Mouse (Mus musculus) midbrain, postnatal 0 days (tissue): ENCODE data around the gene Rgs10. TPM values are rescaled to one million over a fixed set of nuclear protein-coding genes. Genes with fewer than 3 reads are reported as not detected.

Experiments used
- ATAC-seq: fragments of 200-750 bp; cut with Nextera tagmentation; 2 replicates; pipeline ENCODE4 v1.8.0; 2017; ENCODE audit warnings: moderate number of reproducible peaks, mild to moderate bottlenecking, moderate TSS enrichment, moderate library complexity; ENCODE audit not compliant: low FRiP score
- DNase-seq: peaks from one replicate; pipeline ENCODE4 v3.0.0-alpha.2; 2015; ENCODE audit warnings: low spot score
- H3K27ac ChIP-seq: fragments of 300-500 bp; sonication (generic); 2 replicates; pipeline ENCODE4 v1.5.1; 2014; ENCODE audit warnings: low read depth, mild to moderate bottlenecking, low read length, mixed read lengths
- H3K27me3 ChIP-seq: fragments of 300-500 bp; sonication (generic); 2 replicates; pipeline ENCODE4 v1.6.1; 2014; ENCODE audit warnings: low read length, control low read depth, mixed read lengths; ENCODE audit not compliant: insufficient read depth
- H3K36me3 ChIP-seq: fragments of 300-500 bp; sonication (generic); 2 replicates; pipeline ENCODE4 v1.6.1; 2014; ENCODE audit warnings: low read length, control low read depth, mixed read lengths; ENCODE audit not compliant: insufficient read depth
- H3K4me1 ChIP-seq: fragments of 300-500 bp; sonication (generic); 2 replicates; pipeline ENCODE4 v1.6.1; 2014; ENCODE audit warnings: mild to moderate bottlenecking, control low read depth, antibody characterized with exemption, low read length, mixed read lengths; ENCODE audit not compliant: insufficient read depth
- H3K4me2 ChIP-seq: fragments of 300-500 bp; sonication (generic); 2 replicates; pipeline ENCODE4 v1.6.1; 2014; ENCODE audit warnings: low read depth, mild to moderate bottlenecking, low read length, mixed read lengths; ENCODE audit not compliant: poor library complexity, severe bottlenecking
- H3K4me3 ChIP-seq: fragments of 300-500 bp; sonication (generic); 2 replicates; pipeline ENCODE4 v1.5.1; 2014; ENCODE audit warnings: low read depth, mild to moderate bottlenecking, low read length, moderate library complexity
- H3K9ac ChIP-seq: fragments of 300-500 bp; sonication (generic); replicated peaks from 2 replicates; pipeline ENCODE4 v1.6.1; 2014; ENCODE audit warnings: mild to moderate bottlenecking, low read length, moderate library complexity, mixed read lengths; ENCODE audit not compliant: poor library complexity, severe bottlenecking
- H3K9me3 ChIP-seq: fragments of 300-500 bp; sonication (generic); 2 replicates; pipeline ENCODE4 v1.6.1; 2016; ENCODE audit warnings: low read length, control low read depth
- CTCF ChIP-seq: IDR thresholded peaks from 2 replicates; pipeline ENCODE4 v1.5.1; 2016; ENCODE audit warnings: antibody characterized with exemption, mild to moderate bottlenecking
- WGBS: fragments of 180-500 bp; shearing (Covaris S2); extraction: QIAGEN DNeasy Blood & Tissue Kit; methylation state at CpG from one replicate; pipeline ENCODE4 v1.1.7; 2014; 5-methylcytosine and 5-hydroxymethylcytosine counted together
- polyA plus RNA-seq: library from polyadenylated mRNA; unstranded; fragments of >200 nt; fragmentation: Nextera tagmentation; extraction: Ambion mirVana; gene quantifications from 2 replicates; pipeline ENCODE4 v1.2.1, GENCODE M21; 2015
- total RNA-seq: library from RNA; depleted of rRNA; stranded (reverse); fragments of >200 nt; gene quantifications from 2 replicates; pipeline ENCODE4 v1.2.3, GENCODE M21; 2014; rRNA removed

The Rgs10 gene
- total RNA-seq: 77.4 and 84.6 TPM in 2 replicates
- 89.3 and 91.0 TPM in 2 replicates for polyA plus RNA-seq

- peak within 1 kb of the TSS; percentile 73 for H3K9ac ChIP-seq
- peak within 1 kb of the TSS; percentile 94 for H3K4me2 ChIP-seq
- DNase-seq: peak; percentile 41
- ATAC-seq: peak; percentile 76
- H3K4me3 ChIP-seq: peak within 1 kb of the TSS; percentile 73
- 0 out of 2 replicates have a peak within 1 kb of the TSS, but pooled peaks have one; percentile 18 for H3K27ac ChIP-seq
- H3K9me3 ChIP-seq: no peaks in the 10 kb centered on the region
- TF ChIP-seq CTCF: peak; percentile 6; the same call in 1 of the 2 replicates
- H3K4me1 ChIP-seq: no peaks in the 10 kb centered on the region
- under 1% methylated on average over 93 of the region's 102 CpGs for WGBS
- H3K27me3 ChIP-seq: peaks cover 14% of the 10 kb centered on the region
- H3K36me3 ChIP-seq: no peaks in the 10 kb centered on the region
Measured at GRCm38 (mm10) chr7:128417930-128418779, at the start of gene Rgs10. Rgs10 (minus strand) TSS chr7:128418758.

- Histone ChIP-seq H3K9me3 (no peaks in the 10 kb centered on the region), H3K27ac (no peak overlapping the region), H3K36me3 (no peaks in the 10 kb centered on the region), H3K4me2 (peak overlapping the region; percentile 46), H3K9ac (no peak overlapping the region), H3K4me1 (no peaks in the 10 kb centered on the region), H3K4me3 (peak overlapping the region; percentile 89; the same call in 1 of the 2 replicates), H3K27me3 (no peaks in the 10 kb centered on the region)
- WGBS: 68% methylated on average over 5 of the region's 5 CpGs
- DNase-seq (no peak), ATAC-seq (no peak)
- peak; percentile 40 for TF ChIP-seq CTCF
Measured at GRCm38 (mm10) chr7:128462406-128462805, 43.8 kb upstream of the Rgs10 start.

GRCm38 (mm10) chr7:128461285-128462215 lies 43.0 kb upstream of the Rgs10 start, which contains the start of gene Tial1:
Tial1 (minus strand) TSS chr7:128461717.
- Histone ChIP-seq H3K27ac (peak within 1 kb of the TSS; percentile 91), H3K36me3 (no peaks in the 10 kb centered on the region), H3K4me1 (no peaks in the 10 kb centered on the region), H3K9ac (peak within 1 kb of the TSS; percentile 91), H3K4me2 (peak within 1 kb of the TSS; percentile 84), H3K27me3 (no peaks in the 10 kb centered on the region), H3K4me3 (peak within 1 kb of the TSS; percentile 89), H3K9me3 (no peaks in the 10 kb centered on the region)
- DNase-seq (peak; percentile 99), ATAC-seq (peak; percentile 99)
- under 1% methylated on average over 69 of the region's 69 CpGs for WGBS
- TF ChIP-seq CTCF: no peak

- peak; percentile 8 for DNase-seq
- WGBS: 2% methylated on average over 19 of the region's 23 CpGs
Measured at GRCm38 (mm10) chr7:128460865-128461228, 42.3 kb upstream of the Rgs10 start.

GRCm38 (mm10) chr7:128460131-128460864 lies 41.7 kb upstream of the Rgs10 start:
- DNase-seq (peak; percentile 11), ATAC-seq (no peak)
- peak overlapping the region; percentile 84 for H3K4me2 ChIP-seq
- H3K4me1 ChIP-seq: no peaks in the 10 kb centered on the region
- H3K27ac ChIP-seq: peak overlapping the region; percentile 91
- H3K36me3 ChIP-seq: no peaks in the 10 kb centered on the region
- H3K9ac ChIP-seq: peak overlapping the region; percentile 91
- peak overlapping the region; percentile 89 for H3K4me3 ChIP-seq
- no peak for TF ChIP-seq CTCF
- no peaks in the 10 kb centered on the region for H3K27me3 ChIP-seq
- WGBS: under 1% methylated on average over 36 of the region's 36 CpGs
- no peaks in the 10 kb centered on the region for H3K9me3 ChIP-seq

More at GRCm38 (mm10) chr7:128460865-128461228, 42.3 kb upstream of the Rgs10 start:
- Histone ChIP-seq H3K9ac (peak overlapping the region; percentile 91), H3K36me3 (no peaks in the 10 kb centered on the region), H3K27me3 (no peaks in the 10 kb centered on the region), H3K4me1 (no peaks in the 10 kb centered on the region), H3K4me3 (peak overlapping the region; percentile 89), H3K27ac (peak overlapping the region; percentile 91), H3K4me2 (peak overlapping the region; percentile 84), H3K9me3 (no peaks in the 10 kb centered on the region)
- no peak for TF ChIP-seq CTCF
- peak; percentile 50 for ATAC-seq
